Mouse (Mus musculus) MEL (cell line): ENCODE data around the gene Gmip. TPM values are rescaled to one million over a fixed set of nuclear protein-coding genes. Genes with fewer than 3 reads are reported as not detected.
A peak's percentile ranks its signal among the peaks of the same experiment; 100 is the strongest.

Experiments used
- DNase-seq: peaks from one replicate; pipeline ENCODE4 v3.0.0; 2011; ENCODE audit warnings: low read depth, low spot score
- H3K27ac ChIP-seq: 2 replicates; pipeline ENCODE4 v1.5.1; 2012; ENCODE audit warnings: low read depth, mild to moderate bottlenecking, control low read depth, low read length, moderate library complexity; ENCODE audit not compliant: control insufficient read depth
- H3K27me3 ChIP-seq, 2 experiments: fragments of 150-350 bp in 1 of 2; sonication (generic) in 1 of 2; 2 replicates each; pipeline ENCODE4 v1.6.1; 2012; ENCODE audit warnings: low read length in 2 of 2, mild to moderate bottlenecking in 2 of 2, improper control_type of control experiment in 1 of 2, moderate library complexity in 1 of 2; ENCODE audit not compliant: insufficient read depth in 2 of 2, control insufficient read depth in 1 of 2
- H3K36me3 ChIP-seq, 2 experiments: 2 replicates each; pipeline ENCODE4 v1.6.1; 2012 to 2014; ENCODE audit warnings: low read length in 2 of 2, improper control_type of control experiment in 1 of 2, inconsistent platforms in 1 of 2, mild to moderate bottlenecking in 1 of 2; ENCODE audit not compliant: insufficient read depth in 2 of 2, control insufficient read depth in 1 of 2
- H3K4me1 ChIP-seq, 2 experiments: fragments of 150-350 bp in 1 of 2; sonication (generic) in 1 of 2; 2 replicates each; pipeline ENCODE4 v1.6.1; 2012; ENCODE audit warnings: low read length in 2 of 2, improper control_type of control experiment in 1 of 2, mild to moderate bottlenecking in 1 of 2; ENCODE audit not compliant: insufficient read depth in 2 of 2, control insufficient read depth in 1 of 2
- H3K4me3 ChIP-seq, 2 experiments: fragments of 150-350 bp in 1 of 2; sonication (generic) in 1 of 2; 2 replicates each; pipeline ENCODE4 v1.5.1; 2012; ENCODE audit warnings: low read depth in 2 of 2, low read length in 2 of 2, mild to moderate bottlenecking in 2 of 2, moderate library complexity in 2 of 2, control low read depth in 1 of 2, improper control_type of control experiment in 1 of 2; ENCODE audit not compliant: control insufficient read depth in 1 of 2, insufficient read depth in 1 of 2
- H3K79me2 ChIP-seq: 2 replicates; pipeline ENCODE4 v1.6.1; 2012; ENCODE audit warnings: mild to moderate bottlenecking, low read length, moderate library complexity; ENCODE audit not compliant: control insufficient read depth, poor library complexity, insufficient read depth
- H3K9ac ChIP-seq: 2 replicates; pipeline ENCODE4 v1.6.1; 2012; ENCODE audit warnings: low read depth, mild to moderate bottlenecking, control low read depth, low read length, moderate library complexity; ENCODE audit not compliant: control insufficient read depth, poor library complexity, severe bottlenecking
- H3K9me3 ChIP-seq: fragments of 150-350 bp; sonication (generic); replicated peaks from 2 replicates; pipeline ENCODE4 v1.6.1; 2012; ENCODE audit warnings: mild to moderate bottlenecking, low read length, improper control_type of control experiment, moderate library complexity; ENCODE audit not compliant: insufficient read depth
- BHLHE40 ChIP-seq: IDR thresholded peaks from 2 replicates; pipeline ENCODE4 v1.6.1; 2012; ENCODE audit warnings: low read depth, mild to moderate bottlenecking, inconsistent platforms, low read length, improper control_type of control experiment, borderline replicate concordance
- CHD1 ChIP-seq: IDR thresholded peaks from 2 replicates; pipeline ENCODE4 v1.6.1; 2012; ENCODE audit warnings: low read depth, mild to moderate bottlenecking, inconsistent platforms, low read length, improper control_type of control experiment
- CTCF ChIP-seq, 3 experiments: IDR thresholded peaks in 2 of 3; conservative IDR thresholded peaks in 1 of 3; 2 replicates each; pipeline ENCODE4 v1.5.1; 2011 to 2012; ENCODE audit warnings: low read length in 3 of 3, low read depth in 2 of 3, mild to moderate bottlenecking in 2 of 3, improper control_type of control experiment in 1 of 3, inconsistent platforms in 1 of 3, mixed read lengths in 1 of 3, moderate library complexity in 1 of 3; ENCODE audit not compliant: control insufficient read depth in 1 of 3, insufficient read depth in 1 of 3, poor library complexity in 1 of 3, severe bottlenecking in 1 of 3
- E2F4 ChIP-seq: IDR thresholded peaks from 2 replicates; pipeline ENCODE4 v1.6.1; 2011; ENCODE audit warnings: low read depth, low read length, improper control_type of control experiment, borderline replicate concordance
- ELF1 ChIP-seq: IDR thresholded peaks from 2 replicates; pipeline ENCODE4 v1.6.1; 2014; ENCODE audit warnings: low read depth, mild to moderate bottlenecking, inconsistent platforms, low read length, improper control_type of control experiment, moderate library complexity
- EP300 ChIP-seq, 2 experiments: IDR thresholded peaks; 2 replicates each; pipeline ENCODE4 v1.6.1; 2011; ENCODE audit warnings: improper control_type of control experiment in 2 of 2, low read length in 2 of 2, low read depth in 1 of 2, mild to moderate bottlenecking in 1 of 2
- GABPA ChIP-seq: IDR thresholded peaks from 2 replicates; pipeline ENCODE4 v1.6.1; 2012; ENCODE audit warnings: low read depth, mild to moderate bottlenecking, inconsistent platforms, low read length, improper control_type of control experiment, moderate library complexity
- GATA1 ChIP-seq: IDR thresholded peaks from 2 replicates; pipeline ENCODE4 v1.6.1; 2011; ENCODE audit warnings: low read depth, low read length, improper control_type of control experiment
- HCFC1 ChIP-seq: IDR thresholded peaks from 2 replicates; pipeline ENCODE4 v1.6.1; 2012; ENCODE audit warnings: low read depth, mild to moderate bottlenecking, inconsistent platforms, low read length, improper control_type of control experiment, moderate library complexity
- MAZ ChIP-seq: IDR thresholded peaks from 2 replicates; pipeline ENCODE4 v1.6.1; 2012; ENCODE audit warnings: low read depth, mild to moderate bottlenecking, inconsistent platforms, low read length, improper control_type of control experiment
- MEF2A ChIP-seq: IDR thresholded peaks from 2 replicates; pipeline ENCODE4 v1.6.1; 2014; ENCODE audit warnings: low read depth, mild to moderate bottlenecking, inconsistent platforms, low read length, improper control_type of control experiment; ENCODE audit not compliant: poor library complexity, insufficient replicate concordance, severe bottlenecking; ENCODE audit errors: extremely low read depth
- MXI1 ChIP-seq: IDR thresholded peaks from 2 replicates; pipeline ENCODE4 v1.6.1; 2011; ENCODE audit warnings: mild to moderate bottlenecking, low read depth, low read length, improper control_type of control experiment
- MYB ChIP-seq: IDR thresholded peaks from 2 replicates; pipeline ENCODE4 v1.6.1; 2011; ENCODE audit warnings: mild to moderate bottlenecking, low read depth, low read length, improper control_type of control experiment
- MYC ChIP-seq: IDR thresholded peaks from 2 replicates; pipeline ENCODE4 v1.6.1; 2011; ENCODE audit warnings: low read depth, mild to moderate bottlenecking, low read length, improper control_type of control experiment, moderate library complexity
- NELFE ChIP-seq: IDR thresholded peaks from 2 replicates; pipeline ENCODE4 v1.6.1; 2011; ENCODE audit warnings: low read depth, low read length, improper control_type of control experiment
- NRF1 ChIP-seq: IDR thresholded peaks from 2 replicates; pipeline ENCODE4 v1.6.1; 2014; ENCODE audit warnings: low read depth, mild to moderate bottlenecking, inconsistent platforms, low read length, improper control_type of control experiment, moderate library complexity; ENCODE audit not compliant: poor library complexity, insufficient read depth, severe bottlenecking
- POLR2A ChIP-seq, 2 experiments: IDR thresholded peaks; 2 replicates each; pipeline ENCODE4 v1.6.1; 2011 to 2012; ENCODE audit warnings: low read length in 2 of 2, mild to moderate bottlenecking in 2 of 2, control low read depth in 1 of 2, improper control_type of control experiment in 1 of 2, low read depth in 1 of 2, moderate library complexity in 1 of 2; ENCODE audit not compliant: control insufficient read depth in 1 of 2, insufficient read depth in 1 of 2, poor library complexity in 1 of 2
- POLR2AphosphoS2 ChIP-seq: IDR thresholded peaks from 2 replicates; pipeline ENCODE4 v1.6.1; 2011; ENCODE audit warnings: low read length, improper control_type of control experiment
- POLR2AphosphoS5 ChIP-seq: IDR thresholded peaks from 2 replicates; pipeline ENCODE4 v1.6.1; 2012; ENCODE audit warnings: low read depth, borderline replicate concordance, mild to moderate bottlenecking, inconsistent platforms, low read length, moderate library complexity, mixed read lengths
- RAD21 ChIP-seq: IDR thresholded peaks from 2 replicates; pipeline ENCODE4 v1.6.1; 2011; ENCODE audit warnings: mild to moderate bottlenecking, low read depth, low read length, improper control_type of control experiment
- RCOR1 ChIP-seq: IDR thresholded peaks from 2 replicates; pipeline ENCODE4 v1.6.1; 2012; ENCODE audit warnings: low read depth, mild to moderate bottlenecking, inconsistent platforms, low read length, improper control_type of control experiment
- SIN3A ChIP-seq: IDR thresholded peaks from 2 replicates; pipeline ENCODE4 v1.6.1; 2012; ENCODE audit warnings: low read length, improper control_type of control experiment, inconsistent platforms
- TBP ChIP-seq: IDR thresholded peaks from 2 replicates; pipeline ENCODE4 v1.8.0; 2011; ENCODE audit warnings: low read depth, low read length, improper control_type of control experiment
- TCF12 ChIP-seq: IDR thresholded peaks from 2 replicates; pipeline ENCODE4 v1.6.1; 2014; ENCODE audit warnings: low read depth, mild to moderate bottlenecking, inconsistent platforms, low read length, improper control_type of control experiment, moderate library complexity
- USF1 ChIP-seq: IDR thresholded peaks from 2 replicates; pipeline ENCODE4 v1.6.1; 2014; ENCODE audit warnings: low read depth, mild to moderate bottlenecking, inconsistent platforms, low read length, improper control_type of control experiment, moderate library complexity
- USF2 ChIP-seq, 2 experiments: IDR thresholded peaks; 2 replicates each; pipeline ENCODE4 v1.6.1; 2011 to 2012; ENCODE audit warnings: improper control_type of control experiment in 2 of 2, low read length in 2 of 2, borderline replicate concordance in 1 of 2, inconsistent platforms in 1 of 2, low read depth in 1 of 2, mild to moderate bottlenecking in 1 of 2; ENCODE audit not compliant: insufficient read depth in 1 of 2
- ZMIZ1 ChIP-seq: IDR thresholded peaks from 2 replicates; pipeline ENCODE4 v1.6.1; 2012; ENCODE audit warnings: low read depth, mild to moderate bottlenecking, inconsistent platforms, low read length, improper control_type of control experiment, moderate library complexity
- ZNF384 ChIP-seq: IDR thresholded peaks from 2 replicates; pipeline ENCODE4 v1.6.1; 2012; ENCODE audit warnings: low read depth, mild to moderate bottlenecking, inconsistent platforms, low read length, improper control_type of control experiment
- polyA plus RNA-seq, 2 experiments: library from polyadenylated mRNA; stranded (reverse) in 1 of 2; unstranded in 1 of 2; fragments of >175 nt in 1 of 2; fragments of >200 nt in 1 of 2; gene quantifications; 2 replicates each; pipeline versions ENCODE4 v1.2.1 to v1.2.4; 2012; ENCODE audit warnings: low replicate concordance in 2 of 2, low read depth in 1 of 2; ENCODE audit not compliant: insufficient read length in 2 of 2, insufficient read depth in 1 of 2, missing spikeins in 1 of 2
- total RNA-seq: library from RNA; depleted of rRNA; stranded (reverse); fragments of 300-350 nt; gene quantifications from 2 replicates; pipeline ENCODE4 v1.2.3, GENCODE M21; 2012

Gene Gmip
- total and polyA plus RNA-seq, 3 experiments = 21.8 to 52.4 TPM; not detected in 1

DNA sequence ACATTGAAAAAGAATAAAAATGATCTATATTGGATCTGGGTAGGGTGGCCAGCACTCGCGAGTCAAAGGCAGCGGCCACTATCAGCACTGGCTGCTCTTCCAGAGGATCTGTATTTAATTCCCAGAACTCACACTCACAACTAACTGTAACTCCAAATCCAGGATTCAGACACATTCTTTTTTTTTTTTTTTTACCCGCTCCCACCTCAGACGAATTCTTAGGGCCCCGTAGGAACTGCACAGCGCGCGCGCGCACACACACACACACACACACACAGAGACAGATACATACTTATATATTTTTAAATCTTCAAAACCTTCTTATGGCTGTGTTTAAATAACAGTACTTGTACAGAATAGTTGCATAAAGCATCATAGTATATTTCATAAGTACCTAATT, 18.1 kb upstream of the Gmip start:
- Histone ChIP-seq H3K36me3 (peaks cover 0 to 14% of the 10 kb centered on the region in 2 experiments; a peak in 3 of 4 replicates), H3K9me3 (no peaks in the 10 kb centered on the region), H3K27me3 (no peaks in the 10 kb centered on the region), H3K4me1 (peaks cover 4 to 15% of the 10 kb centered on the region in 2 experiments), H3K27ac (peak overlapping the region; percentile 90), H3K79me2 (peaks cover 31% of the 10 kb centered on the region), H3K4me3 (peak overlapping the region; percentile 67 to 73), H3K9ac (peak overlapping the region; percentile 93)
- TF ChIP-seq MYC (peak; percentile 59; the same call in 1 of the 2 replicates), SIN3A (no peak), ZNF384 (peak; percentile 75), POLR2A (IDR thresholded peaks at IDR 0.05; ENCODE audit: control insufficient read depth in 1 of 2, insufficient read depth in 1 of 2, low read depth in 1 of 2, low read length in 2 of 2, poor library complexity in 1 of 2) (no peak), E2F4 (peak; percentile 81; the same call in 1 of the 2 replicates), CHD1 (no peak), POLR2AphosphoS5 (no peak), NELFE (no peak), NRF1 (peak; percentile 57), EP300 (IDR thresholded peaks at IDR 0.05; ENCODE audit: low read depth in 1 of 2, low read length in 2 of 2) (0 out of 4 replicates have a peak, but pooled peaks of 1 of the 2 experiments have one; percentile 13), GABPA (no peak)
- no peak for DNase-seq

DNA sequence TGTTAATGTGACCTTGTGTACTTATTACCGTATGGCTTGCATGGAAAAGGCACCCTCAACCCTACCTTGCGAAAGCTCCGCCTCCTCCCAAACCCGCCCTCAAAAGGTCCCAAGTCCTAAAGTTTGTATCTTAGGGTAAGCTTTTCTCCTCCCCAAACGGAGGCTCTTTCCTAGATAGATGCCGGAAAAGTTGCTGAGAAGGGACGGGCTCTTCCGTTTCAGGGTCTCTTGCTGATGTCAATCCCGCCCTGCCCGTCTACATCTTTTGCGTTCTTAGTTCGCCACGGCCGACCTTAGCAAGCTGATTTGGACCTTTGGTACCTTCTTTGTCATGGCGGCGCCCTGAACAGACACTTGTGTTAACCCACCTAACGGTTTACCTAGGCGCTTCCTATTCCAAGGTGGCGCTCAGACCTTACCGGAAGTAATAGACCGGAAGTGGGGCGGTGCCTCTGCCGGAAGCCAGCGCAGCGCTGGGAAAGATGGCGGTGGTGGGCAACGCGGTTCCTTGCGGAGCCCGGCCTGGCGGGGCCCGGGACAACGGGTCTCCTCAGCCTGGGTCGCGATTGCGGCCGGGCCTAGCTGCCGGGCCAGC, 17.6 kb upstream of the Gmip start, which contains the start of the genes Atp13a1 and Zfp866:
Atp13a1 (plus strand) TSS at position 391 of the 595 bp plus-strand sequence.
Zfp866 (minus strand) TSS at position 406 of the 595 bp plus-strand sequence.
- H3K4me1 ChIP-seq = peaks cover 4 to 15% of the 10 kb centered on the region in 2 experiments
- peak; percentile 96 for DNase-seq
- TF ChIP-seq POLR2A (IDR thresholded peaks at IDR 0.05; ENCODE audit: control insufficient read depth in 1 of 2, insufficient read depth in 1 of 2, low read depth in 1 of 2, low read length in 2 of 2, poor library complexity in 1 of 2) (peak; percentile 91 to 97), E2F4 (no peak), USF1 (no peak), RAD21 (no peak), NRF1 (0 out of 2 replicates have a peak, but pooled peaks have one; percentile 4), TBP (peak; percentile 87), HCFC1 (peak; percentile 92), BHLHE40 (no peak), ELF1 (peak; percentile 93), CTCF (IDR thresholded peaks at IDR 0.05 in 2 of 3, conservative IDR thresholded peaks at IDR 0.05 in 1 of 3; ENCODE audit: control insufficient read depth in 1 of 3, insufficient read depth in 1 of 3, low read depth in 2 of 3, low read length in 3 of 3, poor library complexity in 1 of 3, severe bottlenecking in 1 of 3) (no peak), MAZ (peak; percentile 35; the same call in 1 of the 2 replicates), GATA1 (no peak), RCOR1 (no peak), POLR2AphosphoS2 (peak; percentile 98), EP300 (IDR thresholded peaks at IDR 0.05; ENCODE audit: low read depth in 1 of 2, low read length in 2 of 2) (peak in 1 of 2 experiments; percentile 47; a peak in 1 of 4 replicates), MYB (peak; percentile 76), MYC (no peak; the same call in 1 of the 2 replicates), USF2 (IDR thresholded peaks at IDR 0.05; ENCODE audit: borderline replicate concordance in 1 of 2, insufficient read depth in 1 of 2, low read depth in 1 of 2, low read length in 2 of 2) (no peak), MXI1 (peak; percentile 62), MEF2A (no peak), TCF12 (peak; percentile 80), NELFE (peak; percentile 94), ZMIZ1 (peak; percentile 90)

More for the DNA sequence above, 17.6 kb upstream of the Gmip start, which contains the start of the genes Atp13a1 and Zfp866:
- Histone ChIP-seq H3K27me3 (no peaks in the 10 kb centered on the region), H3K27ac (peak within 1 kb of the TSS; percentile 90), H3K79me2 (peaks cover 31% of the 10 kb centered on the region), H3K36me3 (peaks cover 0 to 14% of the 10 kb centered on the region in 2 experiments; a peak in 3 of 4 replicates), H3K9ac (peak within 1 kb of the TSS; percentile 93), H3K9me3 (no peaks in the 10 kb centered on the region), H3K4me3 (peak within 1 kb of the TSS; percentile 67 to 73)
